Mouse (Mus musculus) layer of hippocampus, adult 18-20 months (tissue): ENCODE data around the gene Ecm1. TPM values are rescaled to one million over a fixed set of nuclear protein-coding genes. Genes with fewer than 3 reads are reported as not detected.

Experiments used
- DNase-seq, 2 experiments: peaks; one replicate each; pipeline ENCODE4 v3.0.0; 2022; ENCODE audit warnings: low spot score in 2 of 2
- long read RNA-seq: library from polyadenylated mRNA; stranded (forward); transcript quantifications from one replicate; pipeline ENCODE4 v2.0.0, GENCODE M21; 2021
- total RNA-seq, 2 experiments: library from RNA; stranded (reverse); gene quantifications; 2 replicates each; pipeline ENCODE4 v1.2.3; 2021

Ecm1 gene
- 10 to 100 TPM in 1 of 2 experiments, 1 to 10 TPM in 1; 10.0 to 10.5 TPM for total RNA-seq
- long read RNA-seq, partial matches to known transcripts = 1 of 6 reads
- long read RNA-seq, other reads (novel, unspliced or antisense) = 2 of 6 reads

- peak; percentile 28 to 63 for DNase-seq
These were observed at the start of gene Ecm1 for GRCm38 (mm10) chr3:95739353-95740104. Gene Ecm1 (minus strand): TSS chr3:95739569.

- no peak for DNase-seq
These were observed 46.1 kb upstream of the Ecm1 start for GRCm38 (mm10) chr3:95785501-95785900.

GRCm38 (mm10) chr3:95771985-95772384 lies 32.6 kb upstream of the Ecm1 start:
- peak in 1 of 2 experiments; percentile 27 for DNase-seq

- DNase-seq = no peak
These were observed 26.2 kb upstream of the Ecm1 start for GRCm38 (mm10) chr3:95765534-95765933.

GRCm38 (mm10) chr3:95763811-95764210 lies 24.4 kb upstream of the Ecm1 start:
- DNase-seq = no peak

- no peak for DNase-seq
These were observed 23.6 kb upstream of the Ecm1 start for GRCm38 (mm10) chr3:95762961-95763360.

GRCm38 (mm10) chr3:95761771-95762170 lies 22.4 kb upstream of the Ecm1 start:
- DNase-seq = no peak

- DNase-seq = no peak
These were observed 21.3 kb upstream of the Ecm1 start for GRCm38 (mm10) chr3:95760656-95761055.

- DNase-seq = no peak
These were observed 20.7 kb upstream of the Ecm1 start, which contains the start of gene Tars2 for GRCm38 (mm10) chr3:95760106-95760505. Gene Tars2 (minus strand): TSS chr3:95760206.

GRCm38 (mm10) chr3:95758467-95759218 lies 19.3 kb upstream of the Ecm1 start:
- no peak for DNase-seq

GRCm38 (mm10) chr3:95756808-95757207 lies 17.4 kb upstream of the Ecm1 start:
- DNase-seq = no peak

GRCm38 (mm10) chr3:95754345-95755206 lies 15.2 kb upstream of the Ecm1 start:
- peak; percentile 94 to 98 for DNase-seq

- DNase-seq = no peak
These were observed 13.6 kb upstream of the Ecm1 start for GRCm38 (mm10) chr3:95752935-95753334.

GRCm38 (mm10) chr3:95740406-95740805 lies 1.0 kb upstream of the Ecm1 start:
- no peak for DNase-seq

GRCm38 (mm10) chr3:95735071-95735670 lies 4.2 kb downstream of the Ecm1 start:
- DNase-seq = no peak

GRCm38 (mm10) chr3:95734092-95734702 lies 5.2 kb downstream of the Ecm1 start:
- no peak for DNase-seq

GRCm38 (mm10) chr3:95732744-95733521 lies 6.4 kb downstream of the Ecm1 start:
- DNase-seq = no peak

- DNase-seq = no peak
These were observed 7.1 kb downstream of the Ecm1 start for GRCm38 (mm10) chr3:95732297-95732696.

GRCm38 (mm10) chr3:95731802-95732201 lies 7.6 kb downstream of the Ecm1 start:
- no peak for DNase-seq

GRCm38 (mm10) chr3:95730431-95730830 lies 8.9 kb downstream of the Ecm1 start:
- DNase-seq = no peak
